ENCODE assay signal across 8 mouse cellular contexts in the genomic region with DNA sequence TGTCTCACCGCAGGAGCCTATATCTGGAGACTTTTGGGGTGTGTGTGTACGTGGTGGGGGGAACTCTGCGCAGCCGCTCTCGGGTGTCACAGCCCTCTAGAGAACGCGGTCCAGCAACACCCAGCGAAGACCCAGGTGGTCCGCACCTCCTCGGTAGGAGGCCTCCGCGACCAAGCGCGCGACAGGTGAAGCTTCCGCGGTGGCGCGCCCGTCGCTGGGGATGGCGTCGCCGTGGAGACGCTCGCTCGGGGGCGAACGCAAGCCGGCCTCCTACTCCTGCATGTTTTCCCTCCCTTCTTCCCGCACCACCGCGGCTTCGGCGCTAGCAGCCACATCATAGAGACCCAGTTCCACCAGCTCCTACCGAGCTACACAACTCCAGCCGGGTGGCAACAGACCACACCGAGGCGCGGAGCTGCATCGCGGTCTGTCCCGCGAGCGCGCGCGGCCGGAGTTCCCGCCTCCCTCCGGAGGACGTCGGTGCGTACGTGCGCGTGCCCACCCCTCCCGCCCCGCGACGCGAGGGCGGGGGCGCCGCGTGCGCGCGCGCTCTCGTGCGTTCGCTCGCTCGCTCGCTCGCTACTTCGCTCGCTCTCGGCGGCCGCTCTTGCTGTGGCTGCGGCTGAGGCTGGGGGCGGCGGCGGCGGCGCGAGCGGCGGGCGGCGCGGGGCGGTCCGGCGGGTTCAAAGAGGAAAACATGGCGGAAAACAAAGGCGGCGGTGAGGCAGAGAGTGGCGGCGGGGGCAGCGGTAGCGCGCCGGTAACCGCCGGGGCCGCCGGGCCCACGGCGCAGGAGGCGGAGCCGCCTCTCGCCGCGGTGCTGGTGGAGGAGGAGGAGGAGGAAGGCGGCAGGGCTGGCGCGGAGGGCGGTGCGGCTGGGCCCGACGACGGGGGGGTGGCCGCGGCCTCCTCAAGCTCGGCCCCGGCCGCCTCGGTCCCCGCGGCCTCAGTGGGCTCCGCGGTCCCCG. TPM values are rescaled to one million over a fixed set of nuclear protein-coding genes. Genes with fewer than 3 reads are reported as not detected.
A peak's percentile ranks its signal among the peaks of the same experiment; 100 is the strongest.
DNase-seq lines count a peak whose midpoint lies in the region; ATAC-seq and TF ChIP-seq lines count a peak whose summit lies in the region.

A gene (plus strand): TSS at position 112 of the 968 bp plus-strand sequence.

- peak; percentile 95; the same call in 1 of the 2 replicates for TF ChIP-seq POLR2A in limb, embryonic 14.5 days (IDR thresholded peaks at IDR 0.05; ENCODE audit: borderline replicate concordance, extremely low read depth, insufficient read depth, insufficient read length)

- no peak; the same call in 1 of the 2 replicates for TF ChIP-seq CTCF in midbrain, postnatal 0 days (IDR thresholded peaks at IDR 0.05)

- H3K36me3 ChIP-seq in embryonic facial prominence, embryonic 14.5 days (ENCODE audit: control insufficient read depth, insufficient read depth, low read length) = 0 out of 2 replicates have a peak, but pooled peaks cover 11% of the 10 kb centered on the region
- peaks cover 7% of the 10 kb centered on the region; the same call in 1 of the 2 replicates for H3K36me3 ChIP-seq in limb, embryonic 14.5 days (ENCODE audit: control insufficient read depth, insufficient read depth, low read length)
- H3K36me3 ChIP-seq in midbrain, postnatal 0 days (ENCODE audit: insufficient read depth, low read length) = no peaks in the 10 kb centered on the region

- peak; percentile 79 for DNase-seq in 3T3-L1 (ENCODE audit: low read depth, low spot score)
- DNase-seq in adrenal gland, postnatal 4 days (ENCODE audit: low spot score in 2 of 2) = peak; percentile 74 to 78
- DNase-seq in embryonic facial prominence, embryonic 14.5 days (ENCODE audit: low spot score) = peak; percentile 96
- DNase-seq in heart, adult 8-10 months (ENCODE audit: low spot score) = peak; percentile 86
- DNase-seq in kidney, adult 9 months = peak; percentile 86
- DNase-seq in limb, embryonic 14.5 days (ENCODE audit: low spot score) = peak; percentile 90
- peak; percentile 95 for DNase-seq in midbrain, postnatal 0 days (ENCODE audit: low spot score)
- peak; percentile 79 to 90 for DNase-seq in spleen, postnatal 14 days (ENCODE audit: low spot score in 2 of 2)

- H3K4me2 ChIP-seq in embryonic facial prominence, embryonic 14.5 days (ENCODE audit: low read depth, low read length) = peak within 1 kb of the TSS; percentile 78
- H3K4me2 ChIP-seq in limb, embryonic 14.5 days (replicated peaks; ENCODE audit: low read depth, low read length, severe bottlenecking) = peak within 1 kb of the TSS; percentile 84
- peak within 1 kb of the TSS; percentile 81 for H3K4me2 ChIP-seq in midbrain, postnatal 0 days (ENCODE audit: low read depth, low read length, poor library complexity, severe bottlenecking)

- H3K9ac ChIP-seq in embryonic facial prominence, embryonic 14.5 days (ENCODE audit: low read depth, low read length) = peak within 1 kb of the TSS; percentile 99
- peak within 1 kb of the TSS; percentile 97 for H3K9ac ChIP-seq in limb, embryonic 14.5 days (ENCODE audit: low read depth, low read length, severe bottlenecking)
- peak within 1 kb of the TSS; percentile 97 for H3K9ac ChIP-seq in midbrain, postnatal 0 days (replicated peaks; ENCODE audit: low read length, poor library complexity, severe bottlenecking)

- no peaks in the 10 kb centered on the region for H3K27me3 ChIP-seq in embryonic facial prominence, embryonic 14.5 days (replicated peaks; ENCODE audit: control insufficient read depth, insufficient read depth, low read length)
- no peaks in the 10 kb centered on the region for H3K27me3 ChIP-seq in limb, embryonic 14.5 days (ENCODE audit: control insufficient read depth, insufficient read depth, low read length)
- no peaks in the 10 kb centered on the region for H3K27me3 ChIP-seq in midbrain, postnatal 0 days (ENCODE audit: insufficient read depth, low read length)

- under 1% methylated on average over 49 of the region's 136 CpGs for WGBS in embryonic facial prominence, embryonic 14.5 days
- under 1% methylated on average over 55 of the region's 136 CpGs for WGBS in limb, embryonic 14.5 days
- under 1% methylated on average over 38 of the region's 136 CpGs for WGBS in midbrain, postnatal 0 days

- H3K4me1 ChIP-seq in embryonic facial prominence, embryonic 14.5 days (ENCODE audit: control insufficient read depth, insufficient read depth, low read length) = peaks cover 14% of the 10 kb centered on the region
- H3K4me1 ChIP-seq in limb, embryonic 14.5 days (ENCODE audit: control insufficient read depth, insufficient read depth, low read length) = peaks cover 9% of the 10 kb centered on the region
- peaks cover 9% of the 10 kb centered on the region; the same call in 1 of the 2 replicates for H3K4me1 ChIP-seq in midbrain, postnatal 0 days (ENCODE audit: insufficient read depth, low read length)

- peak within 1 kb of the TSS; percentile 96 for H3K27ac ChIP-seq in embryonic facial prominence, embryonic 14.5 days (replicated peaks; ENCODE audit: low read depth, low read length)
- H3K27ac ChIP-seq in limb, embryonic 14.5 days (replicated peaks; ENCODE audit: low read depth, low read length) = peak within 1 kb of the TSS; percentile 96
- H3K27ac ChIP-seq in midbrain, postnatal 0 days (ENCODE audit: low read depth, low read length) = peak within 1 kb of the TSS; percentile 96

- peak within 1 kb of the TSS; percentile 99 for H3K4me3 ChIP-seq in embryonic facial prominence, embryonic 14.5 days (ENCODE audit: low read depth, low read length)
- peak within 1 kb of the TSS; percentile 100 for H3K4me3 ChIP-seq in limb, embryonic 14.5 days (replicated peaks; ENCODE audit: low read length)
- H3K4me3 ChIP-seq in midbrain, postnatal 0 days (ENCODE audit: low read depth, low read length) = peak within 1 kb of the TSS; percentile 70

- ATAC-seq in embryonic facial prominence, embryonic 14.5 days (ENCODE audit: low read depth) = peak; percentile 89
- peak; percentile 91 for ATAC-seq in limb, embryonic 14.5 days (ENCODE audit: low FRiP score, low read depth)
- ATAC-seq in midbrain, postnatal 0 days (ENCODE audit: low FRiP score) = peak; percentile 90

- no peaks in the 10 kb centered on the region for H3K9me3 ChIP-seq in embryonic facial prominence, embryonic 14.5 days (ENCODE audit: control insufficient read depth, low read length)
- no peaks in the 10 kb centered on the region for H3K9me3 ChIP-seq in limb, embryonic 14.5 days (ENCODE audit: control insufficient read depth, low read length)
- H3K9me3 ChIP-seq in midbrain, postnatal 0 days (ENCODE audit: low read length) = no peaks in the 10 kb centered on the region

RNA-seq across cellular contexts. Expression of the gene that starts here (rescaled TPM):
- 10 to 100 TPM; 44.2 to 50.2 TPM for total RNA-seq in adrenal gland, postnatal 4 days (2021)
- polyA plus RNA-seq in embryonic facial prominence, embryonic 14.5 days (2014; fragmentation: Nextera tagmentation; extraction: Ambion mirVana) = 16.1 and 17.3 TPM in 2 replicates
- 10 to 100 TPM; 14.7 to 15.9 (median 14.9) TPM for total RNA-seq in heart, adult 8-10 months (2022)
- polyA plus RNA-seq in limb, embryonic 14.5 days (2012; rRNA removed) = 20.3 and 22.7 TPM in 2 replicates
- 21.3 and 25.4 TPM in 2 replicates for polyA plus RNA-seq in limb, embryonic 14.5 days (2014; fragmentation: Nextera tagmentation; extraction: Ambion mirVana)
- total RNA-seq in midbrain, postnatal 0 days (2014; rRNA removed) = 55.1 and 64.3 TPM in 2 replicates
- polyA plus RNA-seq in midbrain, postnatal 0 days (2015; fragmentation: Nextera tagmentation; extraction: Ambion mirVana) = 13.2 and 20.9 TPM in 2 replicates

Comparison
In these comparisons a context has a peak if more than half of its experiments do, and no peak if none do; other contexts are left out.
1. Peak in every context shown above with its lines: DNase-seq, ATAC-seq, H3K4me3 ChIP-seq and H3K27ac ChIP-seq.